In the genomic region with DNA sequence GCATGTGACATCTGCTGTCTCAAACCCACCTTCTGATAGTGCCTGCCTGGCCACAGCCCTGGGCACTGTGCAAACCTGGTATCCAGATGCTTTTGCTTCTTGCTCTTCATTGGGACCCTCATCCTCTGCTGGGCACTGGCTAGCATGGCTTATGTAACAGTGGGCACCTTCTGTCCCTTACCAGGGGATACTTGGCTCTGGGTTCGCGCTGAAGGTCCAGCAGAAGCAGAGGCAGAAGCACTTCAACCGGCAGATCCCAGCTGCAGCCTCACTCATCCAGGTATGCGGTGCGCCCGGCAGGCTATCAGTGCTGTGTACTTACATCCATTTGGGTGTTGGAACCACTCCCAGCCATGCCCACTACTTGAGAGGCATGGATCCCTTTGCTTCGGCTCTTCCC, we compare ENCODE assay signal across 15 mouse cellular contexts.
"Had no signal": no experiment of that assay in that cellular context is flagged by ENCODE, and none has a peak within 500 bp of the region (broad histone marks: within the 10 kb centered on the region; RNA-seq: fewer than 3 reads in every experiment).

No protein-coding gene starts in this region.

- H3K27ac ChIP-seq: kidney, embryonic 15.5 days; left cerebral cortex, adult 2 months; limb, embryonic 12.5 days; liver, embryonic 13.5 days; lung, embryonic 15.5 days; midbrain, embryonic 15.5 days; neural tube, embryonic 12.5 days had no signal

- H3K27me3 ChIP-seq: kidney, embryonic 15.5 days; limb, embryonic 12.5 days; liver, embryonic 13.5 days; lung, embryonic 15.5 days; midbrain, embryonic 15.5 days; neural tube, embryonic 12.5 days had no signal

- H3K4me2 ChIP-seq: kidney, embryonic 15.5 days; limb, embryonic 12.5 days; liver, embryonic 13.5 days; lung, embryonic 15.5 days; midbrain, embryonic 15.5 days; neural tube, embryonic 12.5 days had no signal

- H3K4me1 ChIP-seq: kidney, embryonic 15.5 days; limb, embryonic 12.5 days; liver, embryonic 13.5 days; midbrain, embryonic 15.5 days had no signal

- DNase-seq: kidney, adult 2 months; kidney, postnatal 25 days; liver; liver, embryonic 13.5 days; liver, postnatal 0 days; lung, postnatal 36 days; thymus, adult 2 months; thymus, postnatal 25 days had no signal

- H3K9ac ChIP-seq: kidney, embryonic 15.5 days; limb, embryonic 12.5 days; liver, embryonic 13.5 days; liver, postnatal 0 days; lung, embryonic 15.5 days; midbrain, embryonic 15.5 days; neural tube, embryonic 12.5 days had no signal

- H3K9me3 ChIP-seq: kidney, embryonic 15.5 days; limb, embryonic 12.5 days; liver, embryonic 13.5 days; lung, embryonic 15.5 days; midbrain, embryonic 15.5 days; neural tube, embryonic 12.5 days had no signal

- H3K4me3 ChIP-seq: kidney, embryonic 15.5 days; left cerebral cortex, adult 2 months; limb, embryonic 12.5 days; liver, embryonic 13.5 days; lung, embryonic 15.5 days; midbrain, embryonic 15.5 days; neural tube, embryonic 12.5 days had no signal

- H3K36me3 ChIP-seq: kidney, embryonic 15.5 days; limb, embryonic 12.5 days; liver, embryonic 13.5 days; lung, embryonic 15.5 days; midbrain, embryonic 15.5 days; neural tube, embryonic 12.5 days had no signal

- ATAC-seq: inflammation-experienced regulatory T-cells, adult 6 months; liver, postnatal 0 days; midbrain, embryonic 15.5 days had no signal
